8 mouse cellular contexts compared by ENCODE assay signal in the genomic region with DNA sequence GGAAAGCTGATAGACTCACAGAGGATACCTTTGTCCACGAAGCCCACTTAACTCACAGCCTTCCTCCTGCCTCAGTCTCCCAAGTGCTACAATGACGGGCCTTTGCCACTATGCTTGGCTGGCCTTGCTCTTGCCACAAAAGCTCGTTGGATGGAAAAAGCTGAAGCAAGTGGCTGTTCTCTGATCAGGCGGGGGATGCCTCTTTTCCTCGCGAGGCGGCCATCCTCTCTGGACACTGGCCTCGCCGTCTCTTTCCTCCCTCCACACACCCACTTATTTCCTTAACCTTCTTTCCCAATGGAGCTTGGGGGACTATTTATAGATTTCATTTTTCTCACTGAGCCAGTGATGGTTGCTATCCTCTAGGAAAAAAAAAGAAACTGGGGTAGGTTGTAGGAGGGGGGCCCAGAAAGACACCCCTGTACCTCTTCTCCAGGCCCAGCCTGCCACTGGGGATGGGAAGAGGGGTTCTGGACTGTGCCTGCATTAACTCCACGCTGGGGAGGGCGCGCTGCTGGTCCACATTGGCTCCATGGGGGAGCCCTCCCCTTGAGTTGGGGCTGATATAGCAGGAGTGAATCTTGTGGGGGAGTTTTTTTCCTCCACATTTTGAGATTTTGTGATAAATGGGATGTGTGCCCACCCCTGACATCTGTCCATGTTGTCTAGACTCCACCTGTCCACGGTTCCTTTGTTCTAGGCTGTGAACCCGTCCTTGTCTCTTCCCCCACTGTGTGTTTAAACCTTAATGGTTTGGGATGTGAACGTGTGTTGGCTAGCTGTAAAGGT. TPM values are rescaled to one million over a fixed set of nuclear protein-coding genes. Genes with fewer than 3 reads are reported as not detected.
A peak's percentile ranks its signal among the peaks of the same experiment; 100 is the strongest.
DNase-seq lines count a peak whose midpoint lies in the region; ATAC-seq and TF ChIP-seq lines count a peak whose summit lies in the region.

No protein-coding gene starts in this region.

- no peak; the same call in 1 of the 2 replicates for TF ChIP-seq POLR2A in heart, adult 2 months (IDR thresholded peaks at IDR 0.05; ENCODE audit: insufficient read depth, low read depth, low read length)

- peak in 1 of 2 experiments; percentile 53 for DNase-seq in heart, adult 2 months
- DNase-seq in heart, postnatal 14 days = no peak
- peak; percentile 37 for DNase-seq in thymus, postnatal 4 days
- DNase-seq in thymus, postnatal 10 days (ENCODE audit: low spot score in 2 of 2) = no peak
- no peak for DNase-seq in gastrocnemius, postnatal 4 days (ENCODE audit: low spot score in 2 of 2)
- DNase-seq in urinary bladder, postnatal 36 days (ENCODE audit: low spot score in 2 of 2) = no peak
- DNase-seq in thymus, adult 18-20 months = no peak

- no peak for TF ChIP-seq CTCF in heart, adult 2 months (IDR thresholded peaks at IDR 0.05)

- intact Hi-C loops in heart, adult 2 months (cut with DNase I) = no loop called here
- intact Hi-C loops in heart, postnatal 14 days (cut with DNase I) = no loop called here

- TF ChIP-seq EP300 in heart, adult 2 months (IDR thresholded peaks at IDR 0.05; ENCODE audit: insufficient read depth, low read depth, low read length) = no peak

- peak overlapping the region; percentile 10; the same call in 1 of the 2 replicates for H3K4me3 ChIP-seq in heart, adult 2 months
- H3K4me3 ChIP-seq in liver, embryonic 12.5 days = no peak overlapping the region

- 0 out of 2 replicates have a peak overlapping the region, but pooled peaks have one; percentile 32 for H3K9ac ChIP-seq in heart, adult 2 months (ENCODE audit: low read depth, low read length)
- H3K9ac ChIP-seq in liver, embryonic 12.5 days = no peak overlapping the region

- 41% methylated on average over 15 of the region's 15 CpGs for WGBS in heart, adult 2 months
- WGBS in liver, embryonic 12.5 days (ENCODE audit: insufficient replicate concordance) = 67% methylated on average over 15 of the region's 15 CpGs

- no peaks in the 10 kb centered on the region for H3K79me2 ChIP-seq in heart, adult 2 months (replicated peaks; ENCODE audit: control insufficient read depth, insufficient read depth, low read length)

- peaks cover 31% of the 10 kb centered on the region for H3K36me3 ChIP-seq in heart, adult 2 months (ENCODE audit: control insufficient read depth, insufficient read depth, low read length)
- H3K36me3 ChIP-seq in liver, embryonic 12.5 days = peaks cover 53% of the 10 kb centered on the region

- H3K4me2 ChIP-seq in liver, embryonic 12.5 days = 0 out of 2 replicates have a peak overlapping the region, but pooled peaks have one; percentile 96

- peaks cover 37% of the 10 kb centered on the region for H3K4me1 ChIP-seq in heart, adult 2 months (ENCODE audit: control insufficient read depth, insufficient read depth, low read length)
- H3K4me1 ChIP-seq in liver, embryonic 12.5 days = peaks cover 97% of the 10 kb centered on the region

- H3K27me3 ChIP-seq in heart, adult 2 months (ENCODE audit: control insufficient read depth, insufficient read depth, low read length) = no peaks in the 10 kb centered on the region
- H3K27me3 ChIP-seq in liver, embryonic 12.5 days (replicated peaks) = no peaks in the 10 kb centered on the region

- no peaks in the 10 kb centered on the region for H3K9me3 ChIP-seq in liver, embryonic 12.5 days (replicated peaks)

- ATAC-seq in liver, embryonic 12.5 days = no peak

- peak overlapping the region; percentile 95 for H3K27ac ChIP-seq in heart, adult 2 months
- H3K27ac ChIP-seq in liver, embryonic 12.5 days = peak overlapping the region; percentile 98

RNA-seq across cellular contexts. Expression of a gene that starts 8.4 kb away (rescaled TPM):
- total RNA-seq in heart, adult 2 months (2021) = 10 to 100 TPM; 34.2 to 43.2 TPM
- 62.5 and 85.8 TPM in 2 replicates for polyA plus RNA-seq in heart, adult 2 months (2012; rRNA removed)
- total RNA-seq in heart, postnatal 14 days (2021) = 10 to 100 TPM; 40.4 to 64.3 TPM
- 22.1 and 27.3 TPM in 2 replicates for polyA plus RNA-seq in liver, embryonic 12.5 days (2016; fragmentation: Nextera tagmentation; extraction: Ambion mirVana)
- 100 to 1,000 TPM; 107 to 153 TPM for total RNA-seq in gastrocnemius, postnatal 4 days (2021)

RNA-seq across cellular contexts. Expression of a gene that starts 9.3 kb away (rescaled TPM):
- total RNA-seq in heart, adult 2 months (2021) = 100 to 1,000 TPM in 1 of 2 experiments, 10 to 100 TPM in 1; 96.2 to 102 TPM
- polyA plus RNA-seq in heart, adult 2 months (2012; rRNA removed) = 50.1 and 74.5 TPM in 2 replicates
- total RNA-seq in heart, postnatal 14 days (2021) = 100 to 1,000 TPM; 158 to 178 TPM
- polyA plus RNA-seq in liver, embryonic 12.5 days (2016; fragmentation: Nextera tagmentation; extraction: Ambion mirVana) = 5.7 and 6.3 TPM in 2 replicates
- 10 to 100 TPM; 67.7 to 74.0 TPM for total RNA-seq in gastrocnemius, postnatal 4 days (2021)

RNA-seq across cellular contexts. Expression of a gene that starts 15.4 kb away (rescaled TPM):
- total RNA-seq in heart, adult 2 months (2021) = 1 to 10 TPM; 5.9 to 6.0 TPM
- 5.6 and 6.3 TPM in 2 replicates for polyA plus RNA-seq in heart, adult 2 months (2012; rRNA removed)
- total RNA-seq in heart, postnatal 14 days (2021) = 1 to 10 TPM; 3.8 to 4.7 TPM
- 14.0 and 16.4 TPM in 2 replicates for polyA plus RNA-seq in liver, embryonic 12.5 days (2016; fragmentation: Nextera tagmentation; extraction: Ambion mirVana)
- total RNA-seq in gastrocnemius, postnatal 4 days (2021) = 1 to 10 TPM; 3.4 to 3.8 TPM

RNA-seq across cellular contexts. Expression of a gene that starts 16.7 kb away (rescaled TPM):
- 1 to 10 TPM; 3.9 to 4.9 TPM for total RNA-seq in heart, adult 2 months (2021)
- polyA plus RNA-seq in heart, adult 2 months (2012; rRNA removed) = 3.0 and 4.3 TPM in 2 replicates
- 1 to 10 TPM; 3.0 to 3.3 TPM for total RNA-seq in heart, postnatal 14 days (2021)
- 0.94 and 0.96 TPM in 2 replicates for polyA plus RNA-seq in liver, embryonic 12.5 days (2016; fragmentation: Nextera tagmentation; extraction: Ambion mirVana)
- total RNA-seq in gastrocnemius, postnatal 4 days (2021) = 1 to 10 TPM; 2.2 to 2.7 TPM

RNA-seq across cellular contexts. Expression of a gene that starts 18.9 kb away (rescaled TPM):
- 1,000 to 10,000 TPM; 1,015 to 1,150 TPM for total RNA-seq in heart, adult 2 months (2021)
- polyA plus RNA-seq in heart, adult 2 months (2012; rRNA removed) = 1,139 and 1,938 TPM in 2 replicates
- total RNA-seq in heart, postnatal 14 days (2021) = 1,000 to 10,000 TPM; 1,168 to 1,183 TPM
- 393 and 419 TPM in 2 replicates for polyA plus RNA-seq in liver, embryonic 12.5 days (2016; fragmentation: Nextera tagmentation; extraction: Ambion mirVana)
- 100 to 1,000 TPM; 522 to 564 TPM for total RNA-seq in gastrocnemius, postnatal 4 days (2021)
